Mouse (Mus musculus) adrenal gland, postnatal 36 days (tissue): Measurements from ENCODE around the gene Gm13276. TPM values are rescaled to one million over a fixed set of nuclear protein-coding genes. Genes with fewer than 3 reads are reported as not detected.
"Not testable (repeated sequence)": the region's sequence is repeated elsewhere in the genome, so short reads cannot be mapped to it uniquely, and the experiment has no call there.

Experiments
- DNase-seq, 2 experiments: peaks; one replicate each; pipeline ENCODE4 v3.0.0; 2021; ENCODE audit warnings: mixed read lengths in 1 of 2
- total RNA-seq, 2 experiments: library from RNA; stranded (reverse); gene quantifications; 2 replicates each; pipeline ENCODE4 v1.2.3; 2021

Gm13276 gene
- total RNA-seq, 2 experiments from 2014 or later: not detected

GRCm38 (mm10) chr4:88782335-88782734 is 3.2 kb upstream of the Gm13276 start:
- peak in 1 of 2 experiments; percentile 32 for DNase-seq

- peak; percentile 70 for DNase-seq
Observed at GRCm38 (mm10) chr4:88788402-88788801, 2.9 kb downstream of the Gm13276 start, which contains the start of gene Gm13277. Gm13277 (plus strand) TSS chr4:88788632.

- not testable (repeated sequence) for DNase-seq
Observed at GRCm38 (mm10) chr4:88791250-88791649, 5.7 kb downstream of the Gm13276 start, which contains the start of gene Gm13278. Gm13278 (plus strand) TSS chr4:88791550.

GRCm38 (mm10) chr4:88793936-88794675 is 8.6 kb downstream of the Gm13276 start, which contains the start of gene Gm13275:
Gm13275 (plus strand) TSS chr4:88794487.
- peak; percentile 2 to 17 for DNase-seq

- not testable (repeated sequence) for DNase-seq
Observed at GRCm38 (mm10) chr4:88797097-88797496, 11.6 kb downstream of the Gm13276 start, which contains the start of gene Gm13279. Gm13279 (plus strand) TSS chr4:88797397.

- DNase-seq: not testable (repeated sequence)
Observed at GRCm38 (mm10) chr4:88799365-88799764, 13.9 kb downstream of the Gm13276 start, which contains the start of gene Gm13285. Gm13285 (plus strand) TSS chr4:88799665.

GRCm38 (mm10) chr4:88802954-88803353 is 17.4 kb downstream of the Gm13276 start, which contains the start of gene Gm13287:
Gm13287 (plus strand) TSS chr4:88803254.
- not testable (repeated sequence) for DNase-seq

GRCm38 (mm10) chr4:88805231-88805630 is 19.7 kb downstream of the Gm13276 start, which contains the start of gene Gm13288:
Gm13288 (plus strand) TSS chr4:88805531.
- DNase-seq: not testable (repeated sequence)

- peak; percentile 49 to 57 for DNase-seq
Observed at GRCm38 (mm10) chr4:88805761-88806160, 20.3 kb downstream of the Gm13276 start.

GRCm38 (mm10) chr4:88815928-88816327 is 30.4 kb downstream of the Gm13276 start, which contains the start of gene Ifna7:
Ifna7 (plus strand) TSS chr4:88816228.
- DNase-seq: no peak

GRCm38 (mm10) chr4:88819659-88820058 is 34.1 kb downstream of the Gm13276 start, which contains the start of gene Ifna11:
Ifna11 (plus strand) TSS chr4:88819959.
- DNase-seq: no peak

- DNase-seq: peak in 1 of 2 experiments; percentile 9
Observed at GRCm38 (mm10) chr4:88822995-88823394, 37.5 kb downstream of the Gm13276 start.

- DNase-seq: not testable (repeated sequence)
Observed at GRCm38 (mm10) chr4:88827116-88827515, 41.6 kb downstream of the Gm13276 start, which contains the start of gene Ifna6. Ifna6 (plus strand) TSS chr4:88827416.

- peak; percentile 3 to 37 for DNase-seq
Observed at GRCm38 (mm10) chr4:88830523-88830922, 45.0 kb downstream of the Gm13276 start.

GRCm38 (mm10) chr4:88835225-88835624 is 49.7 kb downstream of the Gm13276 start, which contains the start of gene Ifna5:
Ifna5 (plus strand) TSS chr4:88835525.
- not testable (repeated sequence) for DNase-seq

Other genes with a start within 250 kb of the Gm13276 start
- not detected for gene Ifna15, start 227.5 kb upstream of the Gm13276 start, total RNA-seq
- not detected for gene Ifna14, start 213.9 kb upstream of the Gm13276 start, total RNA-seq
- not detected for gene Ifna9, start 193.3 kb upstream of the Gm13276 start, total RNA-seq
- gene Ifna12, start 182.3 kb upstream of the Gm13276 start, total RNA-seq: not detected
- gene C87499, start 151.3 kb upstream of the Gm13276 start, total RNA-seq: not detected
- not detected for gene Ifna13, start 141.2 kb upstream of the Gm13276 start, total RNA-seq
- gene Ifna16, start 108.8 kb upstream of the Gm13276 start, total RNA-seq: not detected
- gene Ifna2, start 101.8 kb upstream of the Gm13276 start, total RNA-seq: not detected
- not detected for gene Ifnab, start 94.3 kb upstream of the Gm13276 start, total RNA-seq
- under 1 TPM; 0.36 to 0.60 TPM for gene Gm26566, start 63.9 kb upstream of the Gm13276 start, total RNA-seq
- 10 to 100 TPM; 82.5 to 89.7 TPM for gene Klhl9, start 63.2 kb upstream of the Gm13276 start, total RNA-seq
- gene Gm13271, start 30.8 kb upstream of the Gm13276 start, total RNA-seq: not detected
- gene Gm13283, start 25.6 kb upstream of the Gm13276 start, total RNA-seq: under 1 TPM in 1 of 2 experiments, not detected in 1; 0.20 TPM
- gene Gm13290, start 11.9 kb upstream of the Gm13276 start, total RNA-seq: not detected
- gene Gm13289, start 8.8 kb upstream of the Gm13276 start, total RNA-seq: not detected
- gene Gm13272, start 5.9 kb upstream of the Gm13276 start, total RNA-seq: not detected
- under 1 TPM in 1 of 2 experiments, not detected in 1; 0.20 TPM for gene Ifnz, start 3.6 kb upstream of the Gm13276 start, total RNA-seq
- gene Gm13277, start 2.9 kb downstream of the Gm13276 start, total RNA-seq: not detected
- not detected for gene Gm13278, start 5.8 kb downstream of the Gm13276 start, total RNA-seq
- gene Gm13275, start 8.8 kb downstream of the Gm13276 start, total RNA-seq: not detected
- not detected for gene Gm13279, start 11.7 kb downstream of the Gm13276 start, total RNA-seq
- not detected for gene Gm13285, start 14.0 kb downstream of the Gm13276 start, total RNA-seq
- not detected for gene Gm13287, start 17.5 kb downstream of the Gm13276 start, total RNA-seq
- gene Gm13288, start 19.8 kb downstream of the Gm13276 start, total RNA-seq: under 1 TPM in 1 of 2 experiments, not detected in 1; 0.10 TPM
- not detected for gene Ifna7, start 30.5 kb downstream of the Gm13276 start, total RNA-seq
- gene Ifna11, start 34.2 kb downstream of the Gm13276 start, total RNA-seq: not detected
- gene Ifna6, start 41.7 kb downstream of the Gm13276 start, total RNA-seq: not detected
- gene Ifna5, start 49.8 kb downstream of the Gm13276 start, total RNA-seq: not detected
- not detected for gene Ifna4, start 56.2 kb downstream of the Gm13276 start, total RNA-seq
- gene Ifna1, start 64.4 kb downstream of the Gm13276 start, total RNA-seq: not detected
- gene Ifne, start 94.5 kb downstream of the Gm13276 start, total RNA-seq: not detected